Mouse (Mus musculus): ENCODE measurements around the gene Nmnat1.
"Not testable (repeated sequence)": the region's sequence is repeated elsewhere in the genome, so short reads cannot be mapped to it uniquely, and the experiment has no call there.

Nmnat1 gene

DNA sequence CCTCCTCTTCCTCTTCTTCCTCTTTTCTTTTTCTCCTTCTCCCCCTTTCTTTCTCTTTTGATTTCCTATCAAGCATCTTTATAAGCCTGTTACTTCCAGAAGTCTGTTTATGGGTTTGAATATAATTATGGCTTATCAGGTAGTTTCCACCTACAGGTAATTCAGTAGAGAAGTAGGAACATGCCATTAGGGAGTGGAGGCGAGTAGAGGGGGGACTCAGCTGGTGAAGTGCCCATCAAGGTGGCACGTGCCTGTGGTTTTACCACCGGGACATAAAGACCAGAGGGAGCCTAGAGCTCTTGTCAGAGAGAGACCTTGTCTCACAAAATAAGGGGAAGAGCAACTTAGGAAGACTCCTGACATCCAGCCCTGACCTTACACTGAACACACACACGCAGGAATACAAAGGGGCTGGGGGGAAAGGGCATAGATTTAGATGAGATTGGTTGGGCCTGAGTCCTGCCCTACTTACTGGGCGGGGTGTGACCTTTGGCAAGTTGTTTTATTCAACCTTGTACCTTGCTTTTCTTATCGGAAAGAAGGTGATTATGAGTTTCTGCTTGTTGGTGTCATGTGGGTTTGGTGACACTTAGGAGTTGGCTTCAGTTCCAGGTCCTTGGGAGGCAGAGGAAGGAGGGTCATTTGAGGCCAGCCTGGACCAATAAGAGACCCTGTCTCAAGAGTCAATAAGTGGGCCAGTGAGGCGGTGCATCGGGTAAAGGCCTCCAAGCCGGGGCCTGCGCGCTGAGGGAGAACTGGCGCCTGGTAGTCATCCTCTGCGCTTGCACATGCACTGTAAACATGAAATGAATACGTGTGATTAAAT lies 4.6 kb upstream of the Nmnat1 start:
- no peak for DNase-seq (ENCODE audit: low read depth, low spot score)

DNA sequence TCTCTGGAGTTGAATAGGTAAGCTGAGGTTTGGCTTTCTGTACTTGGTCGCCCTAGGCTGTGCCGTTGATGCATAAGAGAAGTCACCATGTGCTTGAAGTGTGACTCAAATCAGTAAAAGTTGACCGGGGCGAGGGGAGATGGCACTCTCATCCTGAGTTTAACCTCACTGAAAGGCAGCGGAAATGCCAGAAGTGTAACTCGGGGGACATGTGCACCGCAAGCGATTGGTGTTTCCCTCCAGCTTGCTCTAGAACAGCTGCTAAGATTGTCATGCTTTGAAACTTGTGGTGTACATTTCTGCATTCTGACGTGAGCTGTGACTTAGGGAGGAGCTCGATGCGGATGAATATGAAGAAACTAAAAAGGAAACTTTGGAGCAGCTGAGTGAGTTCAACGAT lies 2.7 kb upstream of the Nmnat1 start:
- no peak for DNase-seq (ENCODE audit: low read depth, low spot score)

GRCm38 (mm10) chr4:149485825-149486206 lies 814 bp upstream of the Nmnat1 start:
- DNase-seq (ENCODE audit: low read depth, low spot score), result no peak

GRCm38 (mm10) chr4:149484566-149484965 lies 436 bp downstream of the Nmnat1 start:
- no peak for DNase-seq (ENCODE audit: low read depth, low spot score)

- DNase-seq (ENCODE audit: low read depth, low spot score), result no peak
Observed at GRCm38 (mm10) chr4:149477078-149477477, 7.9 kb downstream of the Nmnat1 start, which contains the start of gene Tmem274. Gene Tmem274 (plus strand): TSS chr4:149477378.

- no peak for DNase-seq (ENCODE audit: low read depth, low spot score)
Observed at GRCm38 (mm10) chr4:149475096-149475495, 9.9 kb downstream of the Nmnat1 start.

DNA sequence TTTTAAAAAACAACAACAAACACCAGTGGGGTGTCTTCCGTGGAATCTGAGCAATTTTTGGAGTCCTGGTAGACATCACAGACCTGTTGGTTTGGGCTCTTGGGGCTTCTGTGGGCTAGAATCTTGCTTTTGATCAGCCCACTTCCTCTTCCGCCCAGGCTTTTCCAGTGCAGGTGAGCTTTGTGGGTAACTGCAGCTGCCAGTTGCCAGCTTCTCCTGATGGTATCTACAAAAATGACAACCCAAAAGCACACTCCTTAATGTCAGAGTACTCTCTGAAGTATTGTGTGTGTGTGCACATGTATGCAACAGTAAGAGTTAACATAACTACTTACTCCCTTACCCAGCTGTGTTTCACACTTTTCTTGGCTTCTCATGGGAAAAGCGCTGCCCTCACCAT lies 15.4 kb downstream of the Nmnat1 start:
- DNase-seq (ENCODE audit: low read depth, low spot score), result no peak

GRCm38 (mm10) chr4:149463435-149463950 lies 21.5 kb downstream of the Nmnat1 start:
- no peak for DNase-seq (ENCODE audit: low read depth, low spot score)

DNA sequence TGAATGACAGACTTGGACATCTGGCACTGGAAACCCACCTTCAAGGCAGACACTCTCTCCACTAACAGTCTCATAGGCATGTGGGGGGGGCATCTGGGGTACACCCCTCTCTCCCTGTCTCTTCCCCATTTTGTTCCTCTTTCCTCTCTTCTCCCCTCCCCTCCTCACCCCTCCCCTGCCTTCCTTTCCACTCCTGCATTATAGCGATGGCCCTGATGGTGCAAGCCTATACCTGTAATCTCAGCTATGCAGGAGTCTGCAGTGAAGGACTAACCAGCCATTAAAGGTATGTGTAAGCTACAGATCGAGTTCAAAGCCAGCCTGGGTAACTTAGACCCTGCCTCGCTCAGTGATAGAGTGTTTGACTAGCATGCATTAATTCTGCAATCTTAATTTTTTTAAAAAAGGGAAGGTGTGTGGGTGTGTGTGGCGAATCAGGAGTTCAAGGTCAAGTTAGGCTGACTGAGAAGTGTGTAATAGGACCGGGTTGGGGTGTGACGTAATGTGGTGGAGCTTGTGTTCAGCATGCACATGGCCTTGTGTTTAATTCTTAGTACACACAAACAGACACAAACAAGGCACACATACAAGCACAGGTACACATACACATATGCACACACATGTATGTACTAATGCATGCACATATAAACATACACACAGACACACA lies 22.6 kb downstream of the Nmnat1 start:
- DNase-seq (ENCODE audit: low read depth, low spot score), result no peak

- no peak for DNase-seq (ENCODE audit: low read depth, low spot score)
Observed at GRCm38 (mm10) chr4:149461579-149462304, 23.3 kb downstream of the Nmnat1 start.

- not testable (repeated sequence) for DNase-seq (ENCODE audit: low read depth, low spot score)
Observed at GRCm38 (mm10) chr4:149460475-149460874, 24.5 kb downstream of the Nmnat1 start.

DNA sequence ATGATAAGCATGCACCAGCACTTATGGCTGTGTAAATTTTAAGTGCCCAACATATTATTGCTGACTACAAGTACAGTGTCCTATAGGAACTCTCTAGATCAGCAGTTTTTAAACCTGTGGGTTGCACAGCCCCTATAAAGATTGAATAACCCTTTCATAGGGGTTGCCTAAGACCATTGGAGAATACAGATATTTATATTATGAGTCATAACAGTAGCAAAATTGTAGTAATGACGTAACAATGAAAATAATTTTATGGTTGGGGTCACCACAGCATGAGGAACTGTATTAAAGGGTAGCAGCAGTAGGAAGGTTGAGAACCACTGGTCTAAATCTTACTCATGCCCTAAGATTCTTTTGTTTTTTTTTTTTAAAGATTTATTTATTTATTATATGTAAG lies 25.6 kb downstream of the Nmnat1 start:
- DNase-seq (ENCODE audit: low read depth, low spot score), result no peak

- no peak for DNase-seq (ENCODE audit: low read depth, low spot score)
Observed at GRCm38 (mm10) chr4:149458526-149458925, 26.5 kb downstream of the Nmnat1 start.

DNA sequence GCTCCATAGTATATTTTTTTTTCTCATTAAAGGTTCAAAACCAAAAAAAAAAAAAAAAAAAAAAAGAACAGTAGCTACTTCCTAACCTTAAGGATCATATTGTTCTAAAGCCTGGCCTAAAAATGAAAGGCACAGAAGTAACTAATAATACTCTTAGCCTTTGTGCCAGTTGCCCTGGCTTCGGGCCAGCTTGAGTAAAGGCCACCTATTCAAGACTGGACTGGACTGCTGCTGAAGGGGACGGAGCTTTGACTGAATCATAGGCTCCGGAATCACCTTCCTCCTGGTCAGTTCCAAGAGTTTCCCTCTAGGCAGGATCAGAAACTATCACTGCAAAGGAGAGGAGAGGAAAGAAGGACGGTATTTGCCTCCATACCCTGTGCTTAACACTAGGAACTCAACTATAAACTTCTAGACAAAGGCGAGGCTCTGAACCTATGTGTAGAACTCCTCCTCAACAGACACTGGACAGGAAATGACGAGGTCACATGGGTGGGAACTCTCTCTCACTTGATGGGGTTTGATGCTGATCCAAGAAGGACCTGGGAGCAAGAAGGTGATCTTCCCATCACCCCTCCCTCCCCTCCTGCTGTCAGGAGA lies 27.1 kb downstream of the Nmnat1 start:
- DNase-seq (ENCODE audit: low read depth, low spot score), result no peak

DNA sequence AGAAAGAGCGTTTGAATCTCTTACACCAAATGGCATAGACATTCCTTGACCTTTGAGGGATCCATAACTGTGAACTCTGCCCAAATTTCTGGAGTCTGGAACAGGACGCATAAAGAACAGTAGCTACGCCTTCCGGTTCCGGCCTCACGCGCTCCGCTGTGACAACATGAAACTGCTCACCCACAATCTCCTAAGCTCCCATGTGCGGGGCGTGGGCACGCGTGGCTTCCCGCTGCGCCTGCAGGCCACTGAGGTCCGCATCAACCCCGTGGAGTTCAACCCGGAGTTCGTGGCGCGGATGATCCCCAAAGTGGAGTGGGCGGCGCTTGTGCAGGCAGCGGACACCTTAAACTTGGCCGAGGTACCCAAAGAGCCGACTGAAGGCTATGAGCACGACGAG lies 27.8 kb downstream of the Nmnat1 start:
- not testable (repeated sequence) for DNase-seq (ENCODE audit: low read depth, low spot score)

DNA sequence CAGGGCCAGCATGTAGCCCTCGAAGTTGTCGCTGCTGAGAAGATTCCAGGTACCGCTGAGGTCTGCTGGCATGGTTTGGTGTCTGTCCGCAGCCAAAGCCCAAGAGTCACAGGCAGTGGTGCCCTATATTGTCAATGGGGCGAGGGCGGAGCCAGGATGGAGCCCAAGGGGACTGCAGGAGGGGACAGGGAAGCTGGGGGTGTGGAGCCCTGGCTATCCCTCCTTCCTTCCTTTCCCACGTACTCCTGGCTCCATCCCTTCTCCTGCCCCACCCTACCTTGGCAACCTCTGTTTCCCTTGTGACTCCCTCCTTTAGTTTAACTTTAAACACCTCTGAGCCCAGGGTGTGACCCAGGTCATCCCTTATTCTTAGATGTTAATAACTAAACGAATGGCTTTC lies 30.1 kb downstream of the Nmnat1 start, which contains the start of gene Rbp7:
Gene Rbp7 (minus strand): TSS at position 100 of the 400 bp plus-strand sequence.
- no peak for DNase-seq (ENCODE audit: low read depth, low spot score)

- DNase-seq (ENCODE audit: low read depth, low spot score), result no peak
Observed at GRCm38 (mm10) chr4:149454263-149454662, 30.7 kb downstream of the Nmnat1 start.

- no peak for DNase-seq (ENCODE audit: low read depth, low spot score)
Observed at GRCm38 (mm10) chr4:149453656-149454055, 31.3 kb downstream of the Nmnat1 start.

GRCm38 (mm10) chr4:149450636-149451035 lies 34.4 kb downstream of the Nmnat1 start:
- no peak for DNase-seq (ENCODE audit: low read depth, low spot score)

GRCm38 (mm10) chr4:149446309-149446708 lies 38.7 kb downstream of the Nmnat1 start:
- no peak for DNase-seq (ENCODE audit: low read depth, low spot score)

DNA sequence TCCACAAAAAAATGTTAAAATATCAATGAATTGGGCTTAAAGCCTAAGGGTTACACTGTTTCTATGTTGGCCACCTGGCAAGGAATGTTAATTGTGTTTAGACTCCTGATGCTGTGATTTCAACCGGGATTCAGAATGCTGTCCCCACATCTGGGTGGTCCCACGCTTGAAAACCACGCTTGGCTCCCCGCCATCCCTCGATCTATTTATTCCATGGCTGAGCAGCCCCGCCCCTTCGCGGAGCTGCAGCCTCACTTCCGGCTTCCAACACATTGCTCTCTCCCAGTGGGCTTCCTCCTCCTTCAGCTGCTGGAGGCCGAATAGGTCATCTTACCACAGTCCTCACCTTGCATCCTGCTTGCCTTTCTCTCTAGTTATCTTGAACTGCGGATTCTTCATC lies 39.1 kb downstream of the Nmnat1 start:
- DNase-seq (ENCODE audit: low read depth, low spot score), result no peak
